Mouse (Mus musculus) cerebellum, postnatal 4 days (tissue): Measurements from ENCODE around the gene Nrxn1.

Experiments used
- DNase-seq, 2 experiments: peaks; one replicate each; pipeline ENCODE4 v3.0.0; 2022; ENCODE audit warnings: low spot score in 2 of 2, mixed read lengths in 1 of 2

Nrxn1 gene

DNA sequence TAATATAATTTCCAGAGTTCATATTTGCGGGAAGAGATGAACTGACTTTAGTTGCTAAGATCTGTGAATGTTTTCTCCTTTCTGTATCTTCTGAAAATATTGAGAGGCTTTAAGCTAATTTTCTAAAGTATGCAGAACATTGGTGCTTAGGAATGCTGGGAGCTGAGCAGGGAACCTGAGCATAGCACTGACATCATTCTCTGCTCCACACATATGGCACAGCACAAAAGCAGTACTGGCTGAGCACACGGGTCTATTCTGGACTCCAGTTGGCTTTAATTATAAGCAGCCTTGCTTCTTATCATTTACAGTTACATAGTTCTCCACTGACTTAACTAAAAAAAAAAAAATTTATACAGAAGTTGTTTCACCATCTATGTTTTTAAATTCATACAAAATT is 641.5 kb downstream of the Nrxn1 start:
- no peak for DNase-seq

- no peak for DNase-seq
Measured at GRCm38 (mm10) chr17:90443067-90443466, 649.8 kb downstream of the Nrxn1 start.

- DNase-seq, result no peak
Measured at GRCm38 (mm10) chr17:90435836-90436235, 657.0 kb downstream of the Nrxn1 start.

DNA sequence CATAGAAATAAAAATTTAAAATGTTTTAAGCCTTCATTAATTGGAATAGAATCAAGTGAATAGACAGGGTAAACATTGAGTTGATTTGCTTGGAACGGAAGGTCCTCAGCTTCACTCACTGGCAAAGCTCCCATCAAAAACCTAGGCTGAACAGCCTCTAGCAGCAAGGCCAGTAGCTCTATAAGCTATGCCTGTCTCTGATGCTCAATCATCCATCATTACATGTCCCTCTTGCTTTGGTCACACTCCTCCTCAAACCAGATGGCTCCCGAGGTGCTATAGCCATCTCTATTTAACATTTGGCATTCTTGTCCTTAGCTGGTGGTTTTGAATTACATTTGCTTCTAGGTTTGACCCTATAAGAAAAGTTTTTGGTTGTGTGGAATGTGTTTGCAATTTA is 657.5 kb downstream of the Nrxn1 start:
- no peak for DNase-seq

DNA sequence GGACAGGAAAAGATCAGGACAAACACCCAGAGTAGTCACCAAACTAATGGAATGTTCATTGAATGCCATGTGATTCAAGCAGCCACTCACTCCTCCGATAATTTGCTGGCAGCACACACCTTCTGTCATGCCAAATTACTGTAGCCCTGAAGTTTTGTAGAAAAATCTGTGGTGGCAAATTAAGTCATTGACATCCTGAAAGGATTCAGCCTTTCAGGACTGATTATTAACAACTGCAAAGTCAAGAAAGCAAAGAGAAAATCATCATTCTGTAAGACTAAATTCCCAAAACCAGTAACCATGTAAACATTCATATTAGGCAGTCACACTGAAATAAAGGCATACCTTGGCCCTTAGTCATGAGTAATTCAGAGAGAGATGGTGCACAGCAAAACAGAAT is 662.7 kb downstream of the Nrxn1 start:
- no peak for DNase-seq

GRCm38 (mm10) chr17:90425974-90426373 is 666.9 kb downstream of the Nrxn1 start:
- no peak for DNase-seq

- no peak for DNase-seq
Measured at GRCm38 (mm10) chr17:90422591-90422990, 670.3 kb downstream of the Nrxn1 start.

GRCm38 (mm10) chr17:90420757-90421156 is 672.1 kb downstream of the Nrxn1 start:
- DNase-seq, result no peak

GRCm38 (mm10) chr17:90419615-90420014 is 673.3 kb downstream of the Nrxn1 start:
- DNase-seq, result no peak

GRCm38 (mm10) chr17:90396357-90396756 is 696.5 kb downstream of the Nrxn1 start:
- no peak for DNase-seq

GRCm38 (mm10) chr17:90394606-90395005 is 698.3 kb downstream of the Nrxn1 start:
- no peak for DNase-seq

- no peak for DNase-seq
Measured at GRCm38 (mm10) chr17:90392751-90393150, 700.1 kb downstream of the Nrxn1 start.

- no peak for DNase-seq
Measured at GRCm38 (mm10) chr17:90390316-90391212, 702.3 kb downstream of the Nrxn1 start.

DNA sequence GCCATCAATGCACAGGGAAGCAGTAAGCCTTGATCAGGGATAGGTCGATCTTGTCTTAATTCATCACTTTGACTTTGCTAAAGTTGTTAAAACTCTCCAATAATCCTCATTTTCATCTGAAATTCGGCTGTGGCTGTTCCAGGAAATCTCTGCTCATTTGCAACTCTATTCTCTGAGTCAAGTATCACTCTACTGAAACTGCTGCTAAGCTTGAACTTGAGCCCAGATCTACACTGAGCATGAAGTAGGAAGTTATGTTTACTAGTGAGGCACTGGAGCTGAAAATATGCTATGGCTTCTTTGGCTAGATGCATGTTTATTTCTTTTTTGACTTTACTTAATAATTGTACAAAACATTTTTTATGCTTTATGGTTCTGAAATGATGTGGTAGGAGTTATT is 708.0 kb downstream of the Nrxn1 start:
- DNase-seq, result no peak

- no peak for DNase-seq
Measured at GRCm38 (mm10) chr17:90382496-90383443, 710.1 kb downstream of the Nrxn1 start.

DNA sequence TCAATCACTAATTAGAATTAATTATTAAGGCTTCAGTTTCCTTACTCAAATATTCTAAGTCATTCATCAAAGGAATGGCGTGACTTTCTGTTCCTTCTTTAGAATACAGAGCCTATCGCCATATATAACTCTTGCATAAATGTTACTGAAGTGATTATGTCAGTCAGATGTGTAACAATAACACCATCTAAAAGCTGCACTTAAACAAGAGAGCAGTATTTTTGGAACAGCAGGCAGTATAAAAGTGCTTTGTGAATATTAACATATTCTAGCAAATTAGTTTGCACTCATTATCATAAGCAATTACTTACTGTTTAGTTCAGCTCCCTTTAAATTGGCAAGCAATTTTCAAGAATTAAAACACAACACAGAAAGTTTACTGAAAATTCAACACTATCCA is 716.3 kb downstream of the Nrxn1 start:
- no peak for DNase-seq

DNA sequence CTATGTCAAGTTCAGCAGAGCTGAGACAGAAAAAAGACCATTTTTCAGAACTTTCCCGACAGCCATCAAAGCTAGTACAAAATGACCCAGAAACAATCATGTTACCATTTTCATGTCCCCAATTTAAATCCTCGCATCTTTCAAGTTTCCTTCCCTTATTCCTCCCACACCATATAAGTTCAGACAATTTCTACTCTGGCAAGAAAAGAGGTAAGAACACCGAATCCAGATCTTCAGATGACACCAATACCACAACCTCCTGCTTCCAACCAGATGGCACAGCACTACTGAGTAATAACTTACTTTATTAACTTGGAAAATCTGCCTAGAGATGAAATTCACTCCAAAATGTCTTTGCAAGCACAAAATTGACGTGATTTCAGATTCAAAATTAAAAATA is 730.7 kb downstream of the Nrxn1 start:
- no peak for DNase-seq

- DNase-seq, result no peak
Measured at GRCm38 (mm10) chr17:90349385-90350095, 743.3 kb downstream of the Nrxn1 start.

GRCm38 (mm10) chr17:90346735-90347475 is 746.0 kb downstream of the Nrxn1 start:
- no peak for DNase-seq

DNA sequence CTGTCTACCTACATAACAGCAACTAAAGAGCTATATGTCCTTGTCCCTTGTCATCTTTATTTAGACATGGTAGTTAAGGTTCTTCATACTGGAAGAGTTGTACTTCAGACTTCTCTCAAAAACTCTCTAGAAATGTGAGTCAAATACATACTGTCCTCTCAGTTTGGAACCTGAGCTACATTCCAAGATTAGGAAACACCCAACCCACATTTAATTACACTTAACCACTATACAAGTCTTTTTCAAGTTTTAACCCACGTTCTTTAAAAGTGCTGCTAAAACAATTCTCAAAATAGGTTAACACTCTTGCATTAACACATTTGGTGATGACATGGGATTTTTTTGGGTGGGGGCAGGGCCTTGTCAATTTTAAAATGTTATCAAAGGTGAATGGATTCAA is 759.4 kb downstream of the Nrxn1 start:
- DNase-seq, result no peak

DNA sequence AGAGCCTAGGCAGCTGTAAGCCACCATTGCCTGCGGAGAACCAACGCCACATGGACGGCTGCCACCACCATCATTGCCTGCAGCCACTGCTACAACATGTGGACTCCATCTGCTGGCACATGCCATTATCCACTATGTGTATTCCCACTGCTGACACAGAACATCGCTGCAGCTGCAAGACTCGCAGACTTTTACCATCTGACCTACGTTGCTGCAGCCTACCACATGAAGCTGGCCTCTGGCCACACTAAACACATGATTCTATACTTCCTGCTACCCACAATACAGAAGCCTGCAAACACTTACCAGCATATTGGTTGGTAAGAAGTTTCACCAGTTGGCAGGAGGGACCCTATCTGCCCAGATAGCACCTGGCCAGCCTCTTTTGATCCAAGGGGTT is 769.2 kb downstream of the Nrxn1 start:
- DNase-seq, result no peak
